Mouse (Mus musculus) inflammation-experienced regulatory T-cells (primary cell): Measurements from ENCODE around the gene Slc8a2. TPM values are rescaled to one million over a fixed set of nuclear protein-coding genes. Genes with fewer than 3 reads are reported as not detected.

Source experiments
- polyA plus RNA-seq, 2 experiments: library from polyadenylated mRNA; unstranded; fragments of 100-300 nt; shearing (Covaris generic); gene quantifications; one replicate each; pipeline ENCODE4 v1.2.1; 2017

The Slc8a2 gene
- polyA plus RNA-seq = under 1 TPM in 1 of 2 experiments, not detected in 1; 0.07 TPM

GRCm38 (mm10) chr7:16129421-16129845, at the start of gene Slc8a2:
TSS of gene Slc8a2 (plus strand) at chr7:16129826.

GRCm38 (mm10) chr7:16098021-16099017, 31.3 kb upstream of the Slc8a2 start, which contains the start of gene Napa:
TSS of gene Napa (plus strand) at chr7:16098458.

GRCm38 (mm10) chr7:16119569-16120261, 9.9 kb upstream of the Slc8a2 start, which contains the start of gene Kptn:
TSS of gene Kptn (plus strand) at chr7:16119895.

GRCm38 (mm10) chr7:16174597-16175541, 45.2 kb downstream of the Slc8a2 start, which contains the start of gene Meis3:
TSS of gene Meis3 (plus strand) at chr7:16175090.

Other genes with a start within 250 kb of the Slc8a2 start
- gene Crx, start 249.9 kb upstream of the Slc8a2 start, polyA plus RNA-seq = not detected
- 1 to 10 TPM in 1 of 2 experiments, under 1 TPM in 1; 0.12 to 1.3 TPM for gene Crxos, start 247.2 kb upstream of the Slc8a2 start, polyA plus RNA-seq
- gene Selenow, start 207.4 kb upstream of the Slc8a2 start, polyA plus RNA-seq = 100 to 1,000 TPM; 494 to 577 TPM
- gene Nop53, start 183.8 kb upstream of the Slc8a2 start, polyA plus RNA-seq = 100 to 1,000 TPM; 357 to 382 TPM
- gene Ehd2, start 162.3 kb upstream of the Slc8a2 start, polyA plus RNA-seq = under 1 TPM; 0.12 to 0.14 TPM
- 1 to 10 TPM; 5.8 to 9.3 TPM for gene Bicra, start 81.9 kb upstream of the Slc8a2 start, polyA plus RNA-seq
- gene Zfp541, start 68.0 kb upstream of the Slc8a2 start, polyA plus RNA-seq = under 1 TPM; 0.07 to 0.28 TPM
- 100 to 1,000 TPM; 196 to 249 TPM for gene Napa, start 31.4 kb upstream of the Slc8a2 start, polyA plus RNA-seq
- 10 to 100 TPM; 23.7 to 47.3 TPM for gene Kptn, start 9.9 kb upstream of the Slc8a2 start, polyA plus RNA-seq
- 10 to 100 TPM; 80.6 to 82.7 TPM for gene Meis3, start 45.3 kb downstream of the Slc8a2 start, polyA plus RNA-seq
- gene Dhx34, start 92.2 kb downstream of the Slc8a2 start, polyA plus RNA-seq = 10 to 100 TPM; 31.8 to 34.5 TPM
- gene C5ar2, start 114.3 kb downstream of the Slc8a2 start, polyA plus RNA-seq = under 1 TPM; 0.06 to 0.49 TPM
- gene C5ar1, start 129.7 kb downstream of the Slc8a2 start, polyA plus RNA-seq = not detected
- 1 to 10 TPM; 4.9 to 6.0 TPM for gene Inafm1, start 143.8 kb downstream of the Slc8a2 start, polyA plus RNA-seq
- gene Ccdc9, start 157.0 kb downstream of the Slc8a2 start, polyA plus RNA-seq = 10 to 100 TPM; 57.1 to 66.6 TPM
- gene Bbc3, start 178.6 kb downstream of the Slc8a2 start, polyA plus RNA-seq = 10 to 100 TPM; 29.1 to 34.7 TPM